Mouse (Mus musculus): ENCODE results near the gene Igfn1.

Gene Igfn1

DNA sequence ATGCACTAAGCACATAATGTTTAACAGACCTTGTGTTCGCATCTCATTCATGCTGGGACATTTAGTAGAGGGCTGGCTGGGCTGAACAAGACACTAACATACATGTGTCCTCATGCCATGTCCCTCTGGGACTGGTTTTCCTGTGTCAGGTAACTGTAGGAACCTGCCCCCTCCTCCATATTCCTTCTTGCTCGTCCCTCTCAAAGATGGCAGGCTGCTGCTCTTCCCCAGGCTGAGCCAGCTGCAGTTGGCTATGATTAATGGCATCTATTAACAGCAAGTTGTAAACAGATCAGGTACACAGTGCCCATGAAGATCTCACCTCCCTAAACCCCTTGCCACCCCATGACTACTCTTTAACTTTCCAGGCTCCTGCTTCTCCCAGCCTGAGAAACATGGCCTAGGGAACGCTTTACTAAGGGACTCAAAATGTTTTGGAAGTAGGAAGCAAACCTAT lies at the start of gene Igfn1:
Gene Igfn1 (minus strand): TSS at position 51 of the 457 bp plus-strand sequence.
- DNase-seq (ENCODE audit: low spot score in 2 of 2) = no peak

DNA sequence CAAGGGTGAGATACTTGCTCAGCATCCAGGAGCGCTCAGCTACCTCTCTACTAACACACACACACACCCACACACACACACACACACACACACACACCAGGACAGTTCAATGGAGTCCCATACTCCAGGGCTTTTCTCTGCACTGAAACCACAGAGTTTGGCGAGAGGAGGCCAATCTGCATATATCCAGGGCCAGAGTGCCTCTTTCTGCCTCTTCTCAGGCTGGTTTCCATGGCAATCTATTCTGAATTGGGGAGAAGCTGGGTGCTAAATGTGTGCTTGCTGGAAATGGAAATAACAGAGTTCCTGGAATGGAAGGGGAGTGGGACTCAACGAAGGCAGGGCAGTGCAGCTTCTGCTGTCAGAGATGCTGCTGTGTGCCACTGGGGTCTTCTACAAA lies 49.6 kb upstream of the Igfn1 start:
- peak; percentile 76 to 77 for DNase-seq (ENCODE audit: low spot score in 2 of 2)

DNA sequence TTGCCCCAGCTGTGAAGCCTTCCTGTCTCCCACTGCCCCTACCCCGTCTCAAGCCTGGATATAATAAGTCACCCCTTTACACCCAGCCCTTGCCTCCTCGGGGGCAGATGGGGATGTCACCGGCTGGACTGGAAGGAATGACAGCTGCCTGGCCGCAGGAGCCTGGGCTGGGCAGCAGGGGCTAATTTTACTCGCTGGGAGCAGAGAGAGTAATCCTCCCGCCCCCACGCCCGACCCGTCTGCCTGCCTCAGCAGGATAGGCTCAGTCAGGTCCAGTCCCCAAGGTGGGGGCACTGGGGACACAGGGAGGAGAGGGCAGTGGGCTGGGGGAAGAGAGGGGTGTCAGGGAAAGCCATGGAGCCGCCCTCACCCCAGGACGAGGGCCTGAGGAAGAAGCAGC lies 46.4 kb upstream of the Igfn1 start, which contains the start of gene Cacna1s:
Gene Cacna1s (plus strand): TSS at position 204 of the 400 bp plus-strand sequence.
- no peak for DNase-seq (ENCODE audit: low spot score in 2 of 2)

DNA sequence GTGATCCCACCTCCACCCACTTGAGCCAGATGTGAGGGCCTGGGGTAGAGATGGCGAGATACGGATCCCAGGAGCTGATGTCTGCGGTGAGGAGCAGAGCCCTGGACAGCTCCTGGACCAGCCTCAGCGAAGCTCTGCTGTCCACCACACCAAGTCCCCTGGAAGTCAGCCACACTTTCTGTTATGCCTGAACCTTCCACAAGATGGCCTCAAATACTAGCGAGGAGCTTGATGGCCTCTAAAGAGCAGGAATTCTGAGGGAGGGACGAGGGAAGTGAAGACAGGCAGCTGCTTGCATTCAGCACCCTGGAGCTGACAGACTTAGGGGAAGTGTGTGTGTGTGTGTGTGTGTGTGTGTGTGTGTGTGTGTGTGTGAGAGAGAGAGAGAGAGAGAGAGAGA lies 45.3 kb upstream of the Igfn1 start:
- peak in 1 of 2 experiments; percentile 86 for DNase-seq (ENCODE audit: low spot score in 2 of 2)

DNA sequence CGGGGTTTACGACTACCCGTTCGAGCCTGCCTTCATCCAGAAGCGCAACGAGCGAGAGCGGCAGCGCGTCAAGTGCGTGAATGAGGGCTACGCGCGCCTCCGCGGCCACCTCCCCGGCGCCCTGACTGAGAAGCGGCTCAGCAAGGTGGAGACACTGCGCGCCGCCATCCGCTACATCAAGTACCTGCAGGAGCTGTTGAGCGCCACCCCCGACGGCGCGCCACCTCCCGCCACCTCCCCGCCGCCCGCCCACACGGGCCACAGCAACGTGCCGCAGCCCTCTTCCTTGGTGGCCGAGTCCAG lies 44.8 kb upstream of the Igfn1 start:
- no peak for DNase-seq (ENCODE audit: low spot score in 2 of 2)

DNA sequence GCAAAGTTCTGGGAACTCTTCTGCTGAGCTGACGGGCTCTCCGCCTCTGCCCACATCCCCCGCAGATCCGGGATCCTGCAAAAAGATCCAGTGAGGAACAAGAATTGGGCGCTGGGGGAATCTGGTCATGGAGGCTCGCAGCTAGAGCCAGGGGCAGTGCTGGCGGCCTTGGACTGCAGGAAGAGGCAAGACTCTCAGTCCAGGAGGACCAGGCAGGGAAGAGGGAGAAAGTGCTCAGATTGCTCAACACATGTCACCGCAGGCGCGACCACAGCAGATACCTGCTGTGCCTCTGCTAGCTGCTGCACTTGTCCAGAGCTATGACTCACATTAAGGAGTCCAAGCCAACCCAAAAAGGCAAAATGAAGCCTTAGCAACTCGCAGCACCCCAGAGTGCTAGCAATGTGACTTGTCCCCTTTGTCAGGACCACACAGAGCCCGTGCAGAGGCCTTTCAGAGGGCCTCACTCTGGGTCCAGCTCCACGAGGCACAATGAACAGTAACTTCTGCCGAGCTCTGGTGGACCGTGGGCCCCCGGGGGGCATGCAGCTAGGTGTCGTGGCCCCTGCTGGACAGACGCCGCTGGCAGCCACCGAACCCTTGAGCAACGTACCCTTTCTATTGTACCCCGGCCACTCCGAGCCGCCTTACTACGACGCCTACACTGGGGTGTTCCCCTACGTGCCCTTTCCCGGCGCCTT lies 44.3 kb upstream of the Igfn1 start, which contains the start of gene Ascl5:
Gene Ascl5 (plus strand): TSS at position 493 of the 701 bp plus-strand sequence.
- no peak for DNase-seq (ENCODE audit: low spot score in 2 of 2)

DNA sequence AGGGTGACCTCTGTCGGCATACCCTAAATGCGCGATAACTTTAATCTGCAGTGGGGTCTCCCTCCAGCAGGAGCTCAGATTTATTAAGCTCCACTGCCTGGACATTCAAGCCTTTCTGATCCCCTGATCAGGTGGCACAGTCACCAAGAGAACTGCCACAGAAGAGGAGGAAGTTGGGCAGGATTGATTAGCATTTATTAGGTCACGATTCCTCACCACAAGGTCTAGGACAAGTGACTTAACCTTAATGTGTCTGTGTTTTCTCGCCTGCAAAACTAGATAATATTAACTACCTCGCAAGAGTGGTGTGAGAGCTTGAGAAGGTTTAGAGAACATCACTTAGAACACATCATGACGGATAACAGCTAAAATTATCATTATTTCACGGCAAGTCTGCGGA lies 41.8 kb upstream of the Igfn1 start:
- no peak for DNase-seq (ENCODE audit: low spot score in 2 of 2)

DNA sequence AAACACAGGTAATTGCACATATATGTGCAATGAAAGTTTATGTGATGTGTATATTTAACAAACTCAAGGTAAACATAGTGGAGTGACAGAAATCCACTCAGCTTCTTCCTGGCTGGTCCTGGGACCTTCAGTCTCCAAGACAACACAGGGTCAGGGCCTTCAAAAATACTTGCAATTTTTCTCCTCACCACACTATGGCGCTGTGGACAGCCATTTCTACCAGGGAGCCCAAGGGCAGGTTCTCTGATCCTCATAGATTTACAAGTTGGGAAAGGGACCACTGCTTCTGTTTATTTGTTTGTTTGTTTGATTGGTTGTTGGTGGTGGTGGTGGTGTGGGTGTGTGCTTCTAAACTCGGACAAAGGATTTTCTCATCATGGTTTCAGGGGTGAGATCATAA lies 41.3 kb upstream of the Igfn1 start:
- DNase-seq (ENCODE audit: low spot score in 2 of 2) = no peak

DNA sequence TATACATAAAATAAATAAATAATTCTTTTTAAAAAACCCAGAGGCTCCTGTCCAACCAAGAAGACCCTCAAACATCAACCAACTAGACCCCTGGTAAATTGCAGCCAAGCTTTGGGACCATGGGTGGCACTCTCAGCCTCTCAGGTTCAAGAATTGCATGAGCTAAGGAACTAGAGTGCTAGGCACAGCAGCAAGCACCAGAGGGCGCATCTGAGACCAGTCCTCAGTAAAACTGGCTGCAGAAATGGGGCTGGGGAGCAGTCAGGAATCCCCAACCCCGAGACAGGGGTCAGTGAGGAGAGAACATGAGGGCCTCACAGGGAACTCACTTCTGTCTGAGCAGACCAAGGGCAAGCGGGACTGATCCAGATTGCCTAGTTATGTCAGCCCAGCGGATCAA lies 39.6 kb upstream of the Igfn1 start:
- peak in 1 of 2 experiments; percentile 76 for DNase-seq (ENCODE audit: low spot score in 2 of 2)

DNA sequence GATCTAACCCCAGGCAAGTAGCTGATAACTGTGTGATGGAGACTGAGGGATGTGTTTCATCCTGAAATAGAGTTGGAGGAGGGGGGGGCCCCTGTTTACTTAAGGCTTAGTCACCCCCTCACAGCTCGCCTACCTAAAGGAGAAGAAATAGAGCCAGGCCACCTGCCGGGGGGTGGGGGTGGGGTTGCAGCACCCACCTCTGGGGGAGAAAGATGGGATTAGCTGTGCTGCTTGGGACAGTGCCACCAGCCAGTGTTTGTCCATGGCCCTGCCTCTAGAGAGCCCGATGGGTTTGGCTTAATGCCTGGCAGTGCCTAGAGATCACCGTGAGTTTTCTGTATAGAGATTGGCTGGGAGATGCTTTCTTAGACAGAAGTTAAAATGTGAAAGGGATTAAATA lies 34.7 kb upstream of the Igfn1 start:
- no peak for DNase-seq (ENCODE audit: low spot score in 2 of 2)

DNA sequence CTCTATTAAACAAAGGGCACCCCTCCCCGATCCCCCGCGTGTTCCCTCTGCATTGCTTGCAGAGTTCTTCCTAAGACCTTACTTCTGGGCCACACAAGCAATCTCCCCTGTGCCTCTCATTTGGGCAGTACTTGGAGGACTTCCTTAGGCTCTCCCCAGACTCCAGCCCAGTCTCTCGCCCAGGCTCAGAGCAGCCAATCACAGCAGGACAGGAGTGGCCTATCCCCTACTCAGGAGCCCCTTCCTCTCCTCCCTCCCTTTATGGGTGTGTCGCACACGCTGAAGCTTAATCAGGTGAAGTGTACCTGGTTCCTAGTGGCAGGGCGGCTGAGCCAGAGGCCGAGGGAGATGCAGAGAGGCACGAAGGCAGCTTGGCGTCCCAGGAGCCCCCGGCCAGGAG lies 34.3 kb upstream of the Igfn1 start:
- no peak for DNase-seq (ENCODE audit: low spot score in 2 of 2)

DNA sequence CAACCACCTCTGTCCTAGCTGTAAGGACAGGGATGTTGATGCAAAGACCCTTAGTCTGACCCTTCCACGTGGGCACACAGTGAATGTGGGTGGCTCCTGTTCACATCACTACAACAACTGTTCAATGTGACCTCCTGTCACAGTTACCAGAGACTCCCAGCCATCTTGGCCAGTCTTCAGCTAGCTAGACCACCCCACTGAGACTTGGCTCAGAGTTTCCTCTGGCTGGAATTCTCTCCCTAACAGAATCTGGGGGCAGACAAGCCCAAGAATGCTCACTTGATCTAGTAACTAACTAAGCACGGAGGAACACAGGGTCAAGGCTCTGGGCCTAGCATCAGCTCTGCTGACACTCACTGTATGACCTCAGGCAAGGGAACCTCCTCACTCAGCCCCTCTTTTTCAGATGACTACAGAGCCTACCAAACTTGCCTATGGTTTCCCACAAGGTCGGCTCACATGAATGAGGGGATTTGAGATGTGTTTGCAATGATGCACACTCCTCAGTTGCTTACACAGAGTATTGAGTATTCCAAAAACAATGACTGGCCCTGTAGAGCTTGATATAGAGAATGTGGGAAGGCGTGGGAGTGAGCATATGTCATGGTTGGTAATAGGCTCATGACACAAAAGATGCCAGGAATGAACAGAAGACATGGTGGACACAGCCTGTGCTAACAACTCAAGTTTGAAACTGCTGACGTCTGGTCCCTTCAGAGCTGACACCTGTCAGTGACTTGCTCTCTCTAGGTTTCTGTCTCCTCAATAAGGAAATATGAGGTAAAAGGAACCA lies 32.8 kb upstream of the Igfn1 start:
- peak in 1 of 2 experiments; percentile 66 for DNase-seq (ENCODE audit: low spot score in 2 of 2)

DNA sequence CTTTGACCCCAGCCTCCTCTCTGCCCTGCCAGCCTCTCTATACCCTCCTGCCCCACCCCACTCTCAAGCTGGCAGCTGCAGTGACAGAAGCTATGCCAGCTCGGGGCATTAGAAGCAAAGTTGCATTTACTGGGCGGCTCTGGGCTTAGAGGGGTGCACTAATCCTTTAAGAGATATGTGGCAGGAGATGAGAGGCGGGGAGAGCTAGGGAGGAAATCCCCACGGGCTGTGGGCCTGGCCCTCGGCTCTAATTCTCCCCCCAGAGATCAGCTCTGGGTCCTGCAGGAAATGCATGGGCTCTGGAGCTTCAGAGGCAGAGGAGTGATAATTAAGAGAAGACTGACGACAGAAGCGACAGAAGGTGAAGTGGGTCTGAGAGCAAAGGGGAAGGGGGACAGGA lies 26.8 kb upstream of the Igfn1 start:
- no peak for DNase-seq (ENCODE audit: low spot score in 2 of 2)

DNA sequence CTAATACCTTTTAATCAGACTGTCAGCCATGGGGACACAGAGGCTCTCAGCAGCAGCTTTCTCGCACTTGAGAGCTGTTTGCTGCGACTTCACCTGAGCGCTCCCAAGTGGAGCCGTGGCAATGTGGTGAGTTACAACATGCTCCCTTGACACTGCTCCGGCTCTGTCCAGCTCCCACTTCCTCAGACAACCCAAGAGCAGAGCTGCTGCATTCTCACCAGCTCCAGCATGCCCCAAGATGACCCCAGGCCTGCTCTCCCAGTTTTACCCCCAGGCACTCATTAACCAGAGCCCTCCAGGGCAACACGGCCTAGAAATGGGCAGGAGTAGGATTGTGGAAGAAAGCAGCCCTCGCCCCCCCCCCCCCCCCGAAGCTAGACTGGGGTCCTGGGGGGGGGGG lies 25.6 kb upstream of the Igfn1 start:
- no peak for DNase-seq (ENCODE audit: low spot score in 2 of 2)

DNA sequence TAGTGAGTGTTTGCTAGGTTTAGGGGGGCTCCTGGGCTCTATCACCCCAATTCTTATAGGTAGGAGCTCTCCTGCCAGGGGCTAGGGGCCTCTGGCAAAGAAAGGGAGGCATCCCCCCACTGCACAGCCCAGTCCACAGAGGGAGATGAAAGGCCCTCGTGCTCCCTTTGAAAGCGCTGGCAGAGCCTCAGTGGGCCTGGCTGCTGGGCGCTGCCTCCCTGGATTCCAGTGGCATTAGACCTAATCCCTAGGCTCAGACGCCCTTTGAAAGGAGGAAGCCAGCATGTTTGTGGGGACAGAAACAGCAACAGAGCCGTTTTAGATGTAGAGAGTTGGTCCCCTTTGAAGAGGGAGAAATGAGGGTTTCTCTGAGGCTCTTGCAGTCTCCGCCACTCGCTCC lies 24.1 kb upstream of the Igfn1 start:
- DNase-seq (ENCODE audit: low spot score in 2 of 2) = no peak

DNA sequence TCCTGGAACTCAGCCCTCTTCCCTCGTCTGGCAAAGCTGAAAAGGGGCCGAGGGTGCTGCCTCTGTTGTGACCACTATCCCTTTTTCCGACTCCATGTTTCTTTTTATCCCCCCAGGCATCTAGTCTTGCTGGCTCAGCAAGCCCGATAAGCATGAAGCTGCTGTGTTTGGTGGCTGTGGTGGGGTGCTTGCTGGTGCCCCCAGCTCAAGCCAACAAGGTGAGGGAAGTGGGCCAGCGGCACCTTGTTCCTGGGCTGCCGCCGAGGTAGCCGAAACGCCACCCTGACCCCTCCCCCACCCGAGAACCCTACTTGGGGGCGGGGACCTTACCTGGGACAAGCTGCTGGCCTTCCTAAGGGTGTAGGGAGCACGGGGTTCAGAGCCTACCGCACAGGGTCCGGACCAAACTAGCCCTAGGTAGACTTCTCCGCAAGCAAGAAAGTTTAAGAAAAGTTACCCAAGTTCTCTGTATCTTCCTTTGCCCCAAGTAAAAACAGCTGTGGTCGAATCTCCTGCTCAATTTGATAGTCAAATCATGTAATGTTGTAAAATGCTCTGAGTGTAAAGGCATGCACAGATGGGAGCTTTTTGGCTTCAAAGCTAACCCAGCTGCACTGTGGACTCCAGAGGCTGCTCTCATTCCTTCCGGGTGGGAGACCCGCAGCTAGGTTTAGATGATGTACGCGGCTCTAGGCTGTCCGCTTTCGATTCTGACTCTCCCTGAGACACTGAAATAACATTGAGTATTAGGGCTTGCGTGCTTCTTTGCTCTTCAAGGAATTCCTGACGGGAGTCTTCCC lies 12.4 kb upstream of the Igfn1 start:
- DNase-seq (ENCODE audit: low spot score in 2 of 2) = no peak

DNA sequence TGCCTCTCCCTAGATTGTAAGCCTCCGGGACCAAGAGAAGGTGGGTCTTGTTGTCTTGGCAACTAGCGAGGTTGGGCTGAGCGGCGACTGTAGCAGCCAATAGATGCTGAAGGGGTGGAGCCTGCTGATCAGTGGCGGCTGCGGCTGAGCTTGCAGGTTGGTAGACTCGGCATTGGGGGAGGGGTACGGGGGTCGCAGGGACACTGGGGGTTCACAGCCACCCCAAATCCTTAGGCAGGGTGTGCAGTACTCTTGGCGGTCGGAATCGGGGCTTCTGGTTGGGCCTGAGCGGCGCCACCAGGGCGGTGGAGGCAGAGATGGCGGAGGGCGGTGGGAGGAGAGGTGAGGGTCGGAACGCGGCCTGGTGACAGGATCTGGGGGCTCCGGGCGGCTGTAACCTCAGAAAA lies 11.8 kb upstream of the Igfn1 start:
- peak; percentile 92 to 95 for DNase-seq (ENCODE audit: low spot score in 2 of 2)

DNA sequence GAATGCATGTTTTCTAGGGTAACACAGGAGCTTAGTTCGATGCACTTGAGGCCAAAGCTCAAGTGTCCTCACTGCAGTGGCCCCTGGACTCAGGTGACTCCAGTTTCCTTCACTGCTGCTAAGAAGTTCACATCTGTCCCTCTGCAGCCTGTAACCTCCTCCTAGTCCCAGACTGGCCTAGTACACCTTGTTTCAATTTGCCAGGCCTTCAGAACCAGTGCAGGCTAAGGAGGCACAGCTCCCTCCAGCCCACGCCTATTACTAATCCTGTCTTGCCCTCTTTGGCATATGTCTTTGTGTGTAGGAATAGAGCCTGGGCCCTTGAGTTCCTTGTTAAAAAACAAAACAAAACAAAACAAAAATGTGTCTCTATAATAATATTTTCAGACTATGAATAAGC lies 11.2 kb upstream of the Igfn1 start:
- no peak for DNase-seq (ENCODE audit: low spot score in 2 of 2)

DNA sequence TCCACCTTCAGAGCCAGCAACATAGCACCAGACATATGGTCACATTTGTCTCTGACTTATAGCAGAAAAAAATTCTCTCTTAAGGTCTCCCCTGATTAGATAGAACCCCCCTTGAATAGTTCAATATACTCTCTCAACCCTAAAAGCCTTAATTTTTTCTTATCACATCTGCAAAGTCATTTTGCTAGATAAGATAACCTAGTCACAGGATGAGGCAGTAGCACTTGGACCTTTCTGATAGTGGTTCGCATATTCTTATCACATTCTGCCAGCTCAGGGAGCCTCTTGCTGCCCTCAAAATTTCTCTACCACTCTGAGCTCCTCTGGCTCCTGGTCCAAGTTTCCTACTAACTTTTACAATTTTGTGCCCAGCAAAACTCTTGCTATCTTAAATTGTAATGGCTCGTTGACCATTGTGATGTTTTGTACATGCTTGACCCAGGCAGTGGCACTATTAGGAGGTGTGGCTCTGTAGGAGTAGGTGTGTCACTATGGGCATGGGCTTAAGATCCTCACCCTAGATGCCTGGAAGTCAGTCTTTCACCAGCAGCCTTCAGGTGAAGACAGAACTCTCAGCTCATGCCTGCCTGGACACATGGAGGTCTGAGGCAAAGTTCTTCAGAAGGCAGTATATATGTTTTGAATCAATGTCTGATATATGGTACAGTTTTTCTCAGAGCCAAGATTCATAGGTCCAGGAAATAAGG lies 8.8 kb upstream of the Igfn1 start:
- DNase-seq (ENCODE audit: low spot score in 2 of 2) = no peak

DNA sequence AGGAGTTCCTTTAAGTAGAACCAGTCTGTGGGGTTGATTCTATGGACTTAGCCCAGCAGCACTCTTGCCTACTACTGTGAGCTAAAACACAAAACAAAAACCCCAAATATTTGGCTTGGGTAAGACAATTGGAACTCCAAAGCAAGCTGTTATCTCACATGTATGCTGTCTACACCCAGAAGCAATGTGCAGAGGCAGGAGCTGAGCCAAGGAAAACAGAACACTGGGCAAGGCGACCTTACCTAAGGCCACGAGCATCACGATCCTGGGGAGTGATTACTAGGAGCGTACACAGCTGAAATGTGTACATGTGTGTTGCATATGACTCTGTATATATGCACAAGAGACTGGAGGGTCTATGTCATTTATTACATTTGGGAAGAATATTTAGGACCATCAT lies 7.4 kb upstream of the Igfn1 start:
- DNase-seq (ENCODE audit: low spot score in 2 of 2) = no peak

DNA sequence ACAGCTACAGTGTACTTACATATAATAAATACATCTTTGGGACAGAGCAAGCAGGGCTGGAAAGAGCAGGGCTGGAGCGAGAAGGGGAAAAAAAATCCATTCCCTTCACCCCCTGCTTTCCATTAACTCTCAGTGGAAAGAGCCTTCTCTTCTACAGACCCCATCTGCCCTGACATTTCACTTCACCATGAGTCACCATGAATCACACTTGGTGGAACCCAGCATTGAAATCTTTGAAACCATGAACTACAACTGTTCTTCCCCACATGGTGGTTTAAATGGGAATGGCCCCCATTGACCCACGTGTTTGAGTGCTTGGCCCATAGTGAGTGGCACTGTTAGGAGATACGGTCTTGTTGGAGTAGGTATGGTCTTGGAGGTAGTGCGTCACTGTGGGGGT lies 4.1 kb upstream of the Igfn1 start:
- no peak for DNase-seq (ENCODE audit: low spot score in 2 of 2)

DNA sequence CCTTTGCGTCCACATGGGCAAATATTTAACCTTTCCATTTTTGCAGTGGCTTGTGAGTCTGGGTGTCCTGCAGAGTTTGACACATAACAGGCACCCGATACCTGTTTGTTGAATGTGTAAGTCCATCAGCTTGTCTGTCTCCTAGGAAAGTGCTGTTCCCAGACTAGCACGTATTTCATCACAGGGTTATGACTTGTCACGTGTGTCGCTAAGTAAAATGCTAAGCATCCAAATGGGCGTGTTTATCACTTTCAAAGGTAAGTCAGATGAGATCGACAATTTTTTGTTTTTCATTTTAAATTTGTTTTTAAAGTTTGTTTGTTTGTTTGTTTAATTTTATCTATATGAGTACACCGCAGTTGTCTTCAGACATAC lies 2.0 kb upstream of the Igfn1 start:
- no peak for DNase-seq (ENCODE audit: low spot score in 2 of 2)

All from left cerebral cortex, adult 9 months (tissue).